ENCODE assay signal across 15 mouse cellular contexts in genomic region chr11:68313861-68314260, GRCm38 (mm10).
A peak's percentile ranks its signal among the peaks of the same experiment; 100 is the strongest.
DNase-seq lines count a peak whose midpoint lies in the region; ATAC-seq lines count a peak whose summit lies in the region.
"Had no signal": no experiment of that assay in that cellular context is flagged by ENCODE, and none has a peak within 500 bp of the region (broad histone marks: within the 10 kb centered on the region; RNA-seq: fewer than 3 reads in every experiment).

No protein-coding gene starts in this region.

- peak overlapping the region; percentile 74 for H3K27ac ChIP-seq in midbrain, embryonic 10.5 days (replicated peaks)
- no peak overlapping the region for H3K27ac ChIP-seq in midbrain, embryonic 15.5 days
- H3K27ac ChIP-seq: kidney, embryonic 15.5 days; stomach, embryonic 15.5 days had no signal

- no peak overlapping the region for H3K9ac ChIP-seq in midbrain, embryonic 15.5 days
- H3K9ac ChIP-seq: kidney, embryonic 15.5 days; stomach, embryonic 15.5 days had no signal

- H3K27me3 ChIP-seq in midbrain, embryonic 10.5 days (ENCODE audit: low read depth, poor library complexity, severe bottlenecking): no peaks in the 10 kb centered on the region
- H3K27me3 ChIP-seq in midbrain, embryonic 15.5 days (replicated peaks): no peaks in the 10 kb centered on the region
- H3K27me3 ChIP-seq: kidney, embryonic 15.5 days; stomach, embryonic 15.5 days had no signal

- H3K36me3 ChIP-seq in midbrain, embryonic 10.5 days: peaks cover 20% of the 10 kb centered on the region; the same call in 1 of the 2 replicates
- no peaks in the 10 kb centered on the region for H3K36me3 ChIP-seq in midbrain, embryonic 15.5 days (replicated peaks)
- H3K36me3 ChIP-seq: kidney, embryonic 15.5 days; stomach, embryonic 15.5 days had no signal

- no peak overlapping the region for H3K4me3 ChIP-seq in midbrain, embryonic 10.5 days
- H3K4me3 ChIP-seq in midbrain, embryonic 15.5 days: no peak overlapping the region
- H3K4me3 ChIP-seq: kidney, embryonic 15.5 days; stomach, embryonic 15.5 days had no signal

- peak; percentile 21 to 22 for DNase-seq in heart, adult 9 months (ENCODE audit: low spot score in 2 of 2)
- DNase-seq in heart, postnatal 10 days: no peak
- no peak for DNase-seq in midbrain, embryonic 10.5 days (ENCODE audit: low spot score)
- DNase-seq in Muller cell, postnatal 12 days (ENCODE audit: inconsistent ontology term): peak; percentile 67
- DNase-seq in layer of hippocampus, adult 11-12 months (ENCODE audit: low spot score): no peak
- no peak for DNase-seq in kidney, postnatal 4 days
- DNase-seq: cerebellum, adult 8-10 months; gastrocnemius, postnatal 25 days; liver; lung, adult 2 months; thymus, postnatal 25 days had no signal

- intact Hi-C loops in heart, postnatal 10 days (cut with DNase I): no loop called here

- WGBS in midbrain, embryonic 10.5 days: 63% methylated on average over 4 of the region's 4 CpGs
- 62% methylated on average over 4 of the region's 4 CpGs for WGBS in midbrain, embryonic 15.5 days

- H3K4me1 ChIP-seq in midbrain, embryonic 10.5 days: peaks cover 44% of the 10 kb centered on the region
- H3K4me1 ChIP-seq in midbrain, embryonic 15.5 days: peaks cover 11% of the 10 kb centered on the region

- peaks cover 8% of the 10 kb centered on the region for H3K9me3 ChIP-seq in midbrain, embryonic 10.5 days (replicated peaks)
- H3K9me3 ChIP-seq in midbrain, embryonic 15.5 days: no peaks in the 10 kb centered on the region
- H3K9me3 ChIP-seq: stomach, embryonic 15.5 days had no signal

- no peak overlapping the region for H3K4me2 ChIP-seq in midbrain, embryonic 15.5 days
- H3K4me2 ChIP-seq: kidney, embryonic 15.5 days; stomach, embryonic 15.5 days had no signal

- no peak for ATAC-seq in midbrain, embryonic 15.5 days (replicated peaks)
- ATAC-seq in hematopoietic stem cell, adult 5-6 weeks (replicated peaks in 1 of 2; ENCODE audit: insufficient read depth in 1 of 2, low FRiP score in 2 of 2, low TSS enrichment in 1 of 2, low read depth in 1 of 2, poor library complexity in 2 of 2, severe bottlenecking in 2 of 2): peak; percentile 49 to 58; a peak in 2 of 4 replicates

Comparison
In these comparisons a context has a peak if more than half of its experiments do, and no peak if none do; other contexts are left out.
1. DNase-seq: peak in heart, adult 9 months (2 of 2) and Muller cell, postnatal 12 days (single experiment); none in heart, postnatal 10 days (0 of 2), midbrain, embryonic 10.5 days (single experiment), layer of hippocampus, adult 11-12 months (single experiment) and kidney, postnatal 4 days (0 of 2).